In genomic region chr9:99636776-99637175, GRCm38 (mm10) we compare ENCODE assay signal across 20 mouse cellular contexts. TPM values are rescaled to one million over a fixed set of nuclear protein-coding genes. Genes with fewer than 3 reads are reported as not detected.
DNase-seq lines count a peak whose midpoint lies in the region; ATAC-seq and TF ChIP-seq lines count a peak whose summit lies in the region.
"Had no signal": no experiment of that assay in that cellular context is flagged by ENCODE, and none has a peak within 500 bp of the region (broad histone marks: within the 10 kb centered on the region; RNA-seq: fewer than 3 reads in every experiment).

No protein-coding gene starts in this region.

- no peak for TF ChIP-seq POLR2A in MEL (IDR thresholded peaks at IDR 0.05; ENCODE audit: control insufficient read depth in 1 of 2, insufficient read depth in 1 of 2, low read depth in 1 of 2, low read length in 2 of 2, poor library complexity in 1 of 2)

- H3K27me3 ChIP-seq in forebrain, embryonic 11.5 days (ENCODE audit: control insufficient read depth, insufficient read depth, low read length) = no peaks in the 10 kb centered on the region
- no peaks in the 10 kb centered on the region for H3K27me3 ChIP-seq in forebrain, embryonic 10.5 days (ENCODE audit: poor library complexity, severe bottlenecking)
- H3K27me3 ChIP-seq in MEL (ENCODE audit: control insufficient read depth in 1 of 2, insufficient read depth in 2 of 2, low read length in 2 of 2) = no peaks in the 10 kb centered on the region; a peak in 1 of 4 replicates
- H3K27me3 ChIP-seq in hindbrain, embryonic 12.5 days = no peaks in the 10 kb centered on the region
- H3K27me3 ChIP-seq in midbrain, postnatal 0 days (ENCODE audit: insufficient read depth, low read length) = no peaks in the 10 kb centered on the region
- H3K27me3 ChIP-seq: heart, embryonic 13.5 days; neural tube, embryonic 12.5 days had no signal

- no peak for TF ChIP-seq RAD21 in MEL (IDR thresholded peaks at IDR 0.05; ENCODE audit: low read depth, low read length)

- ATAC-seq in forebrain, embryonic 11.5 days (replicated peaks; ENCODE audit: low FRiP score) = 0 out of 2 replicates have a peak, but pooled peaks have one; percentile 15
- peak; percentile 24; the same call in 1 of the 2 replicates for ATAC-seq in hindbrain, embryonic 12.5 days (ENCODE audit: low FRiP score)
- ATAC-seq in midbrain, postnatal 0 days (ENCODE audit: low FRiP score) = no peak
- ATAC-seq: lung, postnatal 0 days had no signal

- no peak overlapping the region for H3K9ac ChIP-seq in forebrain, embryonic 11.5 days (ENCODE audit: low read length)
- H3K9ac ChIP-seq in MEL (ENCODE audit: control insufficient read depth, low read depth, low read length, poor library complexity, severe bottlenecking) = no peak overlapping the region
- no peak overlapping the region for H3K9ac ChIP-seq in hindbrain, embryonic 12.5 days
- H3K9ac ChIP-seq in midbrain, postnatal 0 days (replicated peaks; ENCODE audit: low read length, poor library complexity, severe bottlenecking) = no peak overlapping the region
- H3K9ac ChIP-seq: heart, embryonic 13.5 days; neural tube, embryonic 12.5 days had no signal

- H3K36me3 ChIP-seq in forebrain, embryonic 11.5 days (ENCODE audit: control insufficient read depth, insufficient read depth, low read length) = peaks cover 10% of the 10 kb centered on the region
- peaks cover 94% of the 10 kb centered on the region for H3K36me3 ChIP-seq in forebrain, embryonic 10.5 days (replicated peaks)
- no peaks in the 10 kb centered on the region for H3K36me3 ChIP-seq in MEL (ENCODE audit: control insufficient read depth in 1 of 2, insufficient read depth in 2 of 2, low read length in 2 of 2)
- H3K36me3 ChIP-seq in hindbrain, embryonic 12.5 days = peaks cover 27% of the 10 kb centered on the region
- H3K36me3 ChIP-seq in midbrain, postnatal 0 days (ENCODE audit: insufficient read depth, low read length) = peaks cover 16% of the 10 kb centered on the region

- no peak for TF ChIP-seq EP300 in MEL (IDR thresholded peaks at IDR 0.05; ENCODE audit: low read depth in 1 of 2, low read length in 2 of 2)

- no peak overlapping the region for H3K27ac ChIP-seq in forebrain, embryonic 11.5 days (ENCODE audit: low read depth, low read length)
- H3K27ac ChIP-seq in forebrain, embryonic 10.5 days = no peak overlapping the region
- no peak overlapping the region for H3K27ac ChIP-seq in MEL (ENCODE audit: control insufficient read depth, low read depth, low read length)
- H3K27ac ChIP-seq in hindbrain, embryonic 12.5 days = no peak overlapping the region
- no peak overlapping the region for H3K27ac ChIP-seq in midbrain, postnatal 0 days (ENCODE audit: low read depth, low read length)
- H3K27ac ChIP-seq: heart, embryonic 13.5 days; left cerebral cortex, adult 2 months; neural tube, embryonic 12.5 days had no signal

- H3K4me3 ChIP-seq in forebrain, embryonic 11.5 days (ENCODE audit: low read depth, low read length) = no peak overlapping the region
- H3K4me3 ChIP-seq in forebrain, embryonic 10.5 days = no peak overlapping the region
- peak overlapping the region in 1 of 2 experiments; percentile 49; a peak in 1 of 4 replicates for H3K4me3 ChIP-seq in MEL (ENCODE audit: control insufficient read depth in 1 of 2, insufficient read depth in 1 of 2, low read depth in 2 of 2, low read length in 2 of 2)
- no peak overlapping the region for H3K4me3 ChIP-seq in hindbrain, embryonic 12.5 days
- no peak overlapping the region for H3K4me3 ChIP-seq in midbrain, postnatal 0 days (ENCODE audit: low read depth, low read length)
- H3K4me3 ChIP-seq: heart, embryonic 13.5 days; left cerebral cortex, adult 2 months; neural tube, embryonic 12.5 days had no signal

- H3K4me1 ChIP-seq in forebrain, embryonic 11.5 days (replicated peaks; ENCODE audit: control insufficient read depth, insufficient read depth, low read length) = peaks cover 7% of the 10 kb centered on the region
- H3K4me1 ChIP-seq in forebrain, embryonic 10.5 days = peaks cover 14% of the 10 kb centered on the region
- H3K4me1 ChIP-seq in MEL (ENCODE audit: control insufficient read depth in 1 of 2, insufficient read depth in 2 of 2, low read length in 2 of 2) = no peaks in the 10 kb centered on the region; a peak in 1 of 4 replicates
- H3K4me1 ChIP-seq in hindbrain, embryonic 12.5 days = peaks cover 8% of the 10 kb centered on the region
- H3K4me1 ChIP-seq in midbrain, postnatal 0 days (ENCODE audit: insufficient read depth, low read length) = peaks cover 4% of the 10 kb centered on the region

- H3K79me2 ChIP-seq in MEL (ENCODE audit: control insufficient read depth, insufficient read depth, low read length, poor library complexity) = no peaks in the 10 kb centered on the region

- WGBS in forebrain, embryonic 11.5 days = 71% methylated on average over 1 of the region's 1 CpGs
- WGBS in forebrain, embryonic 10.5 days = 93% methylated on average over 1 of the region's 1 CpGs
- WGBS in hindbrain, embryonic 12.5 days = 91% methylated on average over 1 of the region's 1 CpGs
- 89% methylated on average over 1 of the region's 1 CpGs for WGBS in midbrain, postnatal 0 days

- H3K4me2 ChIP-seq in forebrain, embryonic 11.5 days (ENCODE audit: low read depth, low read length, severe bottlenecking) = no peak overlapping the region
- no peak overlapping the region for H3K4me2 ChIP-seq in hindbrain, embryonic 12.5 days (replicated peaks)
- H3K4me2 ChIP-seq in midbrain, postnatal 0 days (ENCODE audit: low read depth, low read length, poor library complexity, severe bottlenecking) = no peak overlapping the region
- H3K4me2 ChIP-seq: heart, embryonic 13.5 days; neural tube, embryonic 12.5 days had no signal

- DNase-seq in forebrain, embryonic 11.5 days (ENCODE audit: low spot score) = no peak
- no peak for DNase-seq in forebrain, embryonic 10.5 days (ENCODE audit: extremely low spot score, low spot score)
- peak; percentile 7 for DNase-seq in MEL (ENCODE audit: low read depth, low spot score)
- peak; percentile 38 for DNase-seq in midbrain, postnatal 0 days (ENCODE audit: low spot score)
- DNase-seq in right cerebral cortex, postnatal 25 days = no peak
- no peak for DNase-seq in heart, adult 11 months
- no peak for DNase-seq in gastrocnemius, postnatal 10 days
- DNase-seq: B cell, adult 2 months; cerebellum, adult 11-12 months; kidney, adult 8-10 months; liver; thymus, adult 18-20 months had no signal

- no peaks in the 10 kb centered on the region for H3K9me3 ChIP-seq in forebrain, embryonic 11.5 days (ENCODE audit: control insufficient read depth, low read length)
- H3K9me3 ChIP-seq in forebrain, embryonic 10.5 days = no peaks in the 10 kb centered on the region
- no peaks in the 10 kb centered on the region for H3K9me3 ChIP-seq in MEL (replicated peaks; ENCODE audit: insufficient read depth, low read length)
- H3K9me3 ChIP-seq in hindbrain, embryonic 12.5 days (replicated peaks) = no peaks in the 10 kb centered on the region
- no peaks in the 10 kb centered on the region for H3K9me3 ChIP-seq in midbrain, postnatal 0 days (ENCODE audit: low read length)
- H3K9me3 ChIP-seq: heart, embryonic 13.5 days; neural tube, embryonic 12.5 days had no signal

- no peak for TF ChIP-seq CTCF in MEL (IDR thresholded peaks at IDR 0.05 in 2 of 3, conservative IDR thresholded peaks at IDR 0.05 in 1 of 3; ENCODE audit: control insufficient read depth in 1 of 3, insufficient read depth in 1 of 3, low read depth in 2 of 3, low read length in 3 of 3, poor library complexity in 1 of 3, severe bottlenecking in 1 of 3)
- TF ChIP-seq CTCF in midbrain, postnatal 0 days (IDR thresholded peaks at IDR 0.05) = no peak

TF ChIP-seq in MEL, 35 proteins besides CTCF, POLR2A, EP300 and RAD21:
- TF ChIP-seq UBTF (IDR thresholded peaks at IDR 0.05; ENCODE audit: borderline replicate concordance, insufficient read depth, low read depth, low read length) (no peak), USF2 (IDR thresholded peaks at IDR 0.05; ENCODE audit: borderline replicate concordance in 1 of 2, insufficient read depth in 1 of 2, low read depth in 1 of 2, low read length in 2 of 2) (peak in 1 of 2 experiments; percentile 63; a peak in 2 of 4 replicates), POLR2AphosphoS5 (IDR thresholded peaks at IDR 0.05; ENCODE audit: borderline replicate concordance, low read depth, low read length) (no peak), USF1 (IDR thresholded peaks at IDR 0.05; ENCODE audit: low read depth, low read length) (peak; percentile 94), HCFC1 (IDR thresholded peaks at IDR 0.05; ENCODE audit: low read depth, low read length) (peak; percentile 91), NELFE (IDR thresholded peaks at IDR 0.05; ENCODE audit: low read depth, low read length) (no peak), MAZ (IDR thresholded peaks at IDR 0.05; ENCODE audit: low read depth, low read length) (no peak)

RNA-seq across cellular contexts. Expression of gene Dzip1l, which starts 7.5 kb away (rescaled TPM):
- 21.4 and 21.7 TPM in 2 replicates for polyA plus RNA-seq in forebrain, embryonic 11.5 days (2014; fragmentation: Nextera tagmentation; extraction: Ambion mirVana)
- polyA plus RNA-seq in forebrain, embryonic 10.5 days (2016; fragmentation: Nextera tagmentation; extraction: Ambion mirVana) = 28.2 and 30.7 TPM in 2 replicates
- not detected in 2 replicates for total RNA-seq in MEL (2012; rRNA removed)
- polyA plus RNA-seq in MEL (2012; ENCODE audit: insufficient read depth in 1 of 2, insufficient read length in 2 of 2, low read depth in 1 of 2, low replicate concordance in 2 of 2, missing spikeins in 1 of 2) = not detected
- polyA plus RNA-seq in hindbrain, embryonic 12.5 days (2016; fragmentation: Nextera tagmentation; extraction: Ambion mirVana) = 16.9 and 18.6 TPM in 2 replicates
- total RNA-seq in midbrain, postnatal 0 days (2014; rRNA removed) = 19.9 and 22.5 TPM in 2 replicates
- polyA plus RNA-seq in midbrain, postnatal 0 days (2015; fragmentation: Nextera tagmentation; extraction: Ambion mirVana) = 7.1 and 8.1 TPM in 2 replicates
- 1 to 10 TPM; 3.5 to 4.7 TPM for total RNA-seq in gastrocnemius, postnatal 10 days (2021)
- total RNA-seq: hematopoietic stem cell, adult 5-6 weeks; megakaryocyte-erythroid progenitor cell, adult 5-6 weeks had no signal

RNA-seq across cellular contexts. Expression of gene A4gnt, which starts 24.5 kb away (rescaled TPM):
- not detected in 2 replicates for polyA plus RNA-seq in forebrain, embryonic 11.5 days (2014; fragmentation: Nextera tagmentation; extraction: Ambion mirVana)
- not detected in 2 replicates for polyA plus RNA-seq in forebrain, embryonic 10.5 days (2016; fragmentation: Nextera tagmentation; extraction: Ambion mirVana)
- total RNA-seq in MEL (2012; rRNA removed) = 0.04 TPM in 1 of 2 replicates, not detected in the other
- not detected for polyA plus RNA-seq in MEL (2012; ENCODE audit: insufficient read depth in 1 of 2, insufficient read length in 2 of 2, low read depth in 1 of 2, low replicate concordance in 2 of 2, missing spikeins in 1 of 2)
- not detected in 2 replicates for polyA plus RNA-seq in hindbrain, embryonic 12.5 days (2016; fragmentation: Nextera tagmentation; extraction: Ambion mirVana)
- total RNA-seq in midbrain, postnatal 0 days (2014; rRNA removed) = not detected in 2 replicates
- polyA plus RNA-seq in midbrain, postnatal 0 days (2015; fragmentation: Nextera tagmentation; extraction: Ambion mirVana) = not detected in 2 replicates
- not detected for total RNA-seq in gastrocnemius, postnatal 10 days (2021)
- total RNA-seq: gastrocnemius, adult 8-10 months; hematopoietic stem cell, adult 5-6 weeks; megakaryocyte-erythroid progenitor cell, adult 5-6 weeks had no signal
- polyA plus RNA-seq: heart, embryonic 13.5 days; lung, postnatal 0 days; neural tube, embryonic 12.5 days had no signal

Comparison
In these comparisons a context has a peak if more than half of its experiments do, and no peak if none do; other contexts are left out.
1. DNase-seq: peak in MEL (single experiment) and midbrain, postnatal 0 days (single experiment); none in forebrain, embryonic 11.5 days (single experiment), forebrain, embryonic 10.5 days (single experiment), right cerebral cortex, postnatal 25 days (single experiment), heart, adult 11 months (single experiment) and gastrocnemius, postnatal 10 days (single experiment).